Comparison of ENCODE assay signal across 24 mouse cellular contexts in the genomic region with DNA sequence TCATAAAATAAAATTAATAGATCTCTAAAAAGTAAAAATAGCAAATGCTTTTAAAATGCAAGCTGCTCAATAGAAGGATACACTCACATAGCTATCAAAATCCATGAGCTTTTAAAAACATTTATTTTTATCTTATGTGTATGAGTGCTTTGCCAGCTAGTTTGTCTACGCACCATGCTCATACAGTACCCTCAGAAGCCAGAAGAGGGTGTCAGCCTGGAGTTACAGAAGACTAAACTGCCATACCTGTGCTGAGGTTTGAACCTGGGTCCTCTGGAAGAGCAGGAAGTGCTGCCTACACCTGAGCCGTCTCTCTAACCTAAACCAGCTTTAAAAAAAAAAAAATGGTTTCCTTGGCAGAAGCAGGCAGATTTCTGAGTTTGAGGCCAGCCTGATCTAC. TPM values are rescaled to one million over a fixed set of nuclear protein-coding genes. Genes with fewer than 3 reads are reported as not detected.
DNase-seq lines count a peak whose midpoint lies in the region; ATAC-seq and TF ChIP-seq lines count a peak whose summit lies in the region.
"Had no signal": no experiment of that assay in that cellular context is flagged by ENCODE, and none has a peak within 500 bp of the region (broad histone marks: within the 10 kb centered on the region; RNA-seq: fewer than 3 reads in every experiment).

No protein-coding gene starts in this region.

- no peaks in the 10 kb centered on the region for H3K36me3 ChIP-seq in intestine, postnatal 0 days (ENCODE audit: control insufficient read depth, insufficient read depth)
- H3K36me3 ChIP-seq in intestine, embryonic 15.5 days = no peaks in the 10 kb centered on the region
- H3K36me3 ChIP-seq in G1E (replicated peaks) = no peaks in the 10 kb centered on the region
- H3K36me3 ChIP-seq: embryonic facial prominence, embryonic 12.5 days; heart, embryonic 15.5 days; hindbrain, embryonic 10.5 days had no signal

- no peak overlapping the region for H3K4me3 ChIP-seq in intestine, postnatal 0 days (ENCODE audit: low read depth, low read length)
- no peak overlapping the region for H3K4me3 ChIP-seq in intestine, embryonic 15.5 days (replicated peaks)
- H3K4me3 ChIP-seq in G1E (ENCODE audit: low read depth, low read length) = no peak overlapping the region
- H3K4me3 ChIP-seq: embryonic facial prominence, embryonic 12.5 days; forebrain, embryonic 13.5 days; heart, embryonic 15.5 days; hindbrain, embryonic 10.5 days had no signal

- DNase-seq in A20 (ENCODE audit: low read depth, low spot score) (peak; percentile 22), G1E (ENCODE audit: low spot score) (no peak)
- peak; percentile 11 to 19 for DNase-seq in B cell, adult 2 months
- DNase-seq in embryo, embryonic 11 days = no peak
- no peak for DNase-seq in cerebellum, adult 9-10 months
- DNase-seq: adrenal gland, adult 2 months; adrenal gland, postnatal 36 days; cerebellum, adult 2 months; cerebellum, postnatal 14 days; forebrain, postnatal 0 days; gastrocnemius, postnatal 36 days; heart, adult 18-20 months; kidney, adult 11 months; kidney, adult 9 months had no signal

- H3K9me3 ChIP-seq in intestine, postnatal 0 days (ENCODE audit: control insufficient read depth) = no peaks in the 10 kb centered on the region
- no peaks in the 10 kb centered on the region for H3K9me3 ChIP-seq in intestine, embryonic 15.5 days
- H3K9me3 ChIP-seq in G1E (replicated peaks) = no peaks in the 10 kb centered on the region
- H3K9me3 ChIP-seq: embryonic facial prominence, embryonic 12.5 days; forebrain, embryonic 13.5 days; heart, embryonic 15.5 days; hindbrain, embryonic 10.5 days had no signal

- 0 out of 2 replicates have a peak, but pooled peaks have one; percentile 6 for TF ChIP-seq CTCF in intestine, postnatal 0 days (IDR thresholded peaks at IDR 0.05; ENCODE audit: low read depth)
- TF ChIP-seq CTCF in G1E (IDR thresholded peaks at IDR 0.05; ENCODE audit: low read depth, low read length) = 0 out of 2 replicates have a peak, but pooled peaks have one; percentile 31

- no peak overlapping the region for H3K27ac ChIP-seq in intestine, postnatal 0 days (ENCODE audit: low read depth, low read length)
- no peak overlapping the region for H3K27ac ChIP-seq in intestine, embryonic 15.5 days
- H3K27ac ChIP-seq: embryonic facial prominence, embryonic 12.5 days; forebrain, embryonic 13.5 days; heart, embryonic 15.5 days; hindbrain, embryonic 10.5 days; hindbrain, embryonic 14.5 days had no signal

- whole genome bisulfite sequencing in intestine, postnatal 0 days = 93% methylated on average over 2 of the region's 2 CpGs
- 84% methylated on average over 2 of the region's 2 CpGs for WGBS in intestine, embryonic 15.5 days

- ATAC-seq in intestine, postnatal 0 days = no peak
- ATAC-seq in intestine, embryonic 15.5 days = no peak
- no peak for ATAC-seq in G1E (ENCODE audit: extremely low read depth, insufficient number of reproducible peaks, low FRiP score, poor library complexity, severe bottlenecking)
- ATAC-seq: forebrain, embryonic 13.5 days; forebrain, postnatal 0 days had no signal

- H3K4me1 ChIP-seq in intestine, postnatal 0 days (replicated peaks; ENCODE audit: control insufficient read depth, insufficient read depth, low read length) = no peaks in the 10 kb centered on the region
- H3K4me1 ChIP-seq in intestine, embryonic 15.5 days (replicated peaks) = no peaks in the 10 kb centered on the region
- peaks cover 3% of the 10 kb centered on the region; the same call in 1 of the 2 replicates for H3K4me1 ChIP-seq in G1E (ENCODE audit: insufficient read depth, low read depth, low read length)
- H3K4me1 ChIP-seq: embryonic facial prominence, embryonic 12.5 days; forebrain, embryonic 13.5 days; heart, embryonic 15.5 days had no signal

- peaks cover 18% of the 10 kb centered on the region; the same call in 1 of the 2 replicates for H3K27me3 ChIP-seq in intestine, postnatal 0 days (replicated peaks; ENCODE audit: control insufficient read depth, insufficient read depth, low read length)
- H3K27me3 ChIP-seq in intestine, embryonic 15.5 days (replicated peaks) = peaks cover 8% of the 10 kb centered on the region
- peaks cover 52% of the 10 kb centered on the region for H3K27me3 ChIP-seq in G1E (ENCODE audit: insufficient read depth, low read length)

- no peak overlapping the region for H3K4me2 ChIP-seq in intestine, postnatal 0 days (replicated peaks; ENCODE audit: low read depth)
- no peak overlapping the region for H3K4me2 ChIP-seq in intestine, embryonic 15.5 days (replicated peaks)
- H3K4me2 ChIP-seq: embryonic facial prominence, embryonic 12.5 days; forebrain, embryonic 13.5 days; heart, embryonic 11.5 days; heart, embryonic 15.5 days; hindbrain, embryonic 14.5 days had no signal

- H3K9ac ChIP-seq in intestine, postnatal 0 days (ENCODE audit: low read depth, low read length) = no peak overlapping the region
- H3K9ac ChIP-seq in intestine, embryonic 15.5 days = no peak overlapping the region
- H3K9ac ChIP-seq: embryonic facial prominence, embryonic 12.5 days; forebrain, embryonic 13.5 days; forebrain, postnatal 0 days; heart, embryonic 15.5 days; hindbrain, embryonic 14.5 days had no signal

RNA-seq across cellular contexts. Expression of gene Oprd1, which starts 5.6 kb away (rescaled TPM):
- 0.24 and 0.29 TPM in 2 replicates for polyA plus RNA-seq in intestine, postnatal 0 days (2015; fragmentation: Nextera tagmentation; extraction: Ambion mirVana)
- polyA plus RNA-seq in intestine, embryonic 15.5 days (2015; fragmentation: Nextera tagmentation; extraction: Ambion mirVana) = 0.28 and 0.34 TPM in 2 replicates
- total RNA-seq in G1E (2014; fragmentation: Nextera tagmentation) (not detected in 2 replicates), G1E (2017) (under 0.01 and 0.16 TPM in 2 replicates)
- not detected in 2 replicates for polyA plus RNA-seq in G1E (2012)
- total RNA-seq: common myeloid progenitor, adult 5-6 weeks; gastrocnemius, postnatal 36 days; MEL had no signal

Comparison
In these comparisons a context has a peak if more than half of its experiments do, and no peak if none do; other contexts are left out.
1. DNase-seq: peak in A20 (single experiment) and B cell, adult 2 months (2 of 2); none in G1E (single experiment), embryo, embryonic 11 days (single experiment) and cerebellum, adult 9-10 months (single experiment).